Comparison of ENCODE assay signal across 20 mouse cellular contexts in the genomic region with DNA sequence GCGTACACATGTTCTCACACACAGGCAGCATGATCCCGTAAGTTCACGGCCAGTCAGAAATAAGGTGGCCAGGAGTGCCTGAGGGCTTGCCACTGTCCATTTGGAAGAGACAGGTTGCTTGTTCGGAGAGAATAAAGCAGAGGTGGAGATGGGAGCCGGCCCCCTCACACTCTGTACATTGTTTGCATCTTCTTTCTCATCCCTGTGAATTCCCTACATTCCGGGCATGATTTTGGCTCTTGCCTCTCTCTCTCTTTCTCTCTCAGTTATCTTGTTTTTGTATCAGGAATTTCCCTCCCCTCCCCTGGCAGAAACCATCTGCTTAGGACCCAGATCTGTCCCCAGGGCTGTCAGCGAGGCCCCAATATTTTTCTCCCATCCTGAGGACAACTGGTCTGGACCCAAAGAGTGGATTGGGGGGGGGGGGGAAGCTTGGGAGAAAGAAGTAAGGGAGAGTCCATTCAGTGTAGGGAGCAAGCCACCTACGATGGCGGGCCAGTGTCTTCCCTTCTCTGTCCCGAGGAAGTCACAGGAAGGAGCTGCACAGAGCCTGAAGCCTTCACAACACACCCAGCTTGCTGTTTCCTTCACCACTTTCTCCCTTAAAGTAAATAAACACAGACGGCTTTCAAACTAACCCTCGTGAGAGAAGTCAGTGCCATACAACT.
DNase-seq lines count a peak whose midpoint lies in the region; ATAC-seq and TF ChIP-seq lines count a peak whose summit lies in the region.
"Had no signal": no experiment of that assay in that cellular context is flagged by ENCODE, and none has a peak within 500 bp of the region (broad histone marks: within the 10 kb centered on the region; RNA-seq: fewer than 3 reads in every experiment).

No protein-coding gene starts in this region.

- DNase-seq in lung, postnatal 0 days (ENCODE audit: low spot score): no peak
- DNase-seq in ZHBTc4 (ENCODE audit: low read depth, low spot score): peak; percentile 21
- DNase-seq in layer of hippocampus, adult 2 months (ENCODE audit: low spot score in 2 of 2): no peak
- no peak for DNase-seq in thymus, postnatal 36 days
- DNase-seq: adrenal gland, postnatal 25 days; cerebellum, adult 11 months; cerebellum, postnatal 10 days; embryo, embryonic 11 days; gastrocnemius, postnatal 36 days; left cerebral cortex, postnatal 4 days; lung, adult 2 months; thymus, adult 18-20 months had no signal

- H3K27ac ChIP-seq in lung, embryonic 15.5 days: no peak overlapping the region
- H3K27ac ChIP-seq in lung, postnatal 0 days (ENCODE audit: low read length): no peak overlapping the region
- 0 out of 2 replicates have a peak overlapping the region, but pooled peaks have one; percentile 26 for H3K27ac ChIP-seq in embryonic facial prominence, embryonic 12.5 days
- H3K27ac ChIP-seq in stomach, embryonic 15.5 days: 0 out of 2 replicates have a peak overlapping the region, but pooled peaks have one; percentile 26
- no peak overlapping the region for H3K27ac ChIP-seq in layer of hippocampus, adult 2 months
- H3K27ac ChIP-seq: heart, embryonic 10.5 days; hindbrain, embryonic 12.5 days; kidney, postnatal 0 days; neural tube, embryonic 15.5 days had no signal

- whole genome bisulfite sequencing in lung, embryonic 15.5 days: 26% methylated on average over 12 of the region's 12 CpGs
- 31% methylated on average over 12 of the region's 12 CpGs for WGBS in lung, postnatal 0 days
- WGBS in embryonic facial prominence, embryonic 12.5 days: 28% methylated on average over 10 of the region's 12 CpGs
- WGBS in stomach, embryonic 15.5 days: 35% methylated on average over 12 of the region's 12 CpGs

- H3K4me3 ChIP-seq in lung, embryonic 15.5 days: no peak overlapping the region
- H3K4me3 ChIP-seq in lung, postnatal 0 days (ENCODE audit: low read depth, low read length): no peak overlapping the region
- no peak overlapping the region for H3K4me3 ChIP-seq in embryonic facial prominence, embryonic 12.5 days
- no peak overlapping the region for H3K4me3 ChIP-seq in stomach, embryonic 15.5 days (replicated peaks)
- no peak overlapping the region for H3K4me3 ChIP-seq in layer of hippocampus, adult 2 months
- H3K4me3 ChIP-seq: heart, embryonic 10.5 days; hindbrain, embryonic 12.5 days; neural tube, embryonic 15.5 days had no signal

- H3K4me1 ChIP-seq in lung, embryonic 15.5 days: 0 out of 2 replicates have a peak, but pooled peaks cover 13% of the 10 kb centered on the region
- H3K4me1 ChIP-seq in lung, postnatal 0 days (ENCODE audit: insufficient read depth, low read depth, low read length): no peaks in the 10 kb centered on the region
- peaks cover 37% of the 10 kb centered on the region for H3K4me1 ChIP-seq in embryonic facial prominence, embryonic 12.5 days
- peaks cover 15% of the 10 kb centered on the region; the same call in 1 of the 2 replicates for H3K4me1 ChIP-seq in stomach, embryonic 15.5 days

- ATAC-seq in lung, embryonic 15.5 days (ENCODE audit: borderline replicate concordance, extremely low read depth, low FRiP score, low TSS enrichment): no peak
- ATAC-seq in lung, postnatal 0 days: no peak
- no peak for ATAC-seq in embryonic facial prominence, embryonic 12.5 days (ENCODE audit: insufficient number of reproducible peaks, insufficient read depth, low FRiP score, low TSS enrichment)
- ATAC-seq in stomach, embryonic 15.5 days (ENCODE audit: insufficient read depth, low FRiP score, low read depth): no peak
- ATAC-seq: inflammation-experienced regulatory T-cells, adult 6 months had no signal

- H3K27me3 ChIP-seq in lung, embryonic 15.5 days: no peaks in the 10 kb centered on the region
- H3K27me3 ChIP-seq in lung, postnatal 0 days (replicated peaks; ENCODE audit: insufficient read depth, low read length): no peaks in the 10 kb centered on the region
- H3K27me3 ChIP-seq in embryonic facial prominence, embryonic 12.5 days: no peaks in the 10 kb centered on the region
- no peaks in the 10 kb centered on the region for H3K27me3 ChIP-seq in stomach, embryonic 15.5 days (replicated peaks)
- H3K27me3 ChIP-seq: hindbrain, embryonic 12.5 days had no signal

- no peak for TF ChIP-seq CTCF in lung, postnatal 0 days (IDR thresholded peaks at IDR 0.05)
- TF ChIP-seq CTCF in layer of hippocampus, adult 2 months (conservative IDR thresholded peaks at IDR 0.05): no peak

- H3K36me3 ChIP-seq in lung, embryonic 15.5 days: no peaks in the 10 kb centered on the region
- H3K36me3 ChIP-seq in lung, postnatal 0 days (ENCODE audit: insufficient read depth, low read length): no peaks in the 10 kb centered on the region
- no peaks in the 10 kb centered on the region for H3K36me3 ChIP-seq in embryonic facial prominence, embryonic 12.5 days
- H3K36me3 ChIP-seq in stomach, embryonic 15.5 days: no peaks in the 10 kb centered on the region
- H3K36me3 ChIP-seq: heart, embryonic 10.5 days; hindbrain, embryonic 12.5 days; neural tube, embryonic 15.5 days had no signal

- H3K9me3 ChIP-seq in lung, embryonic 15.5 days: no peaks in the 10 kb centered on the region
- no peaks in the 10 kb centered on the region for H3K9me3 ChIP-seq in lung, postnatal 0 days (ENCODE audit: low read length)
- no peaks in the 10 kb centered on the region for H3K9me3 ChIP-seq in embryonic facial prominence, embryonic 12.5 days
- H3K9me3 ChIP-seq in stomach, embryonic 15.5 days: no peaks in the 10 kb centered on the region
- H3K9me3 ChIP-seq: heart, embryonic 10.5 days; hindbrain, embryonic 12.5 days; neural tube, embryonic 15.5 days had no signal

- H3K9ac ChIP-seq in lung, embryonic 15.5 days: no peak overlapping the region
- H3K9ac ChIP-seq in lung, postnatal 0 days (replicated peaks; ENCODE audit: low read depth): no peak overlapping the region
- no peak overlapping the region for H3K9ac ChIP-seq in embryonic facial prominence, embryonic 12.5 days
- no peak overlapping the region for H3K9ac ChIP-seq in stomach, embryonic 15.5 days
- H3K9ac ChIP-seq: hindbrain, embryonic 12.5 days; neural tube, embryonic 15.5 days had no signal

- peak overlapping the region; percentile 11; the same call in 1 of the 2 replicates for H3K4me2 ChIP-seq in lung, embryonic 15.5 days
- no peak overlapping the region for H3K4me2 ChIP-seq in lung, postnatal 0 days (replicated peaks; ENCODE audit: low read depth, low read length)
- H3K4me2 ChIP-seq in embryonic facial prominence, embryonic 12.5 days (replicated peaks): no peak overlapping the region
- no peak overlapping the region for H3K4me2 ChIP-seq in stomach, embryonic 15.5 days
- H3K4me2 ChIP-seq: hindbrain, embryonic 12.5 days had no signal

- TF ChIP-seq EP300 in lung, postnatal 0 days (IDR thresholded peaks at IDR 0.05): no peak

Comparison
In these comparisons a context has a peak if more than half of its experiments do, and no peak if none do; other contexts are left out.
1. H3K27ac ChIP-seq: peak in embryonic facial prominence, embryonic 12.5 days (single experiment) and stomach, embryonic 15.5 days (single experiment); none in lung, embryonic 15.5 days (single experiment), lung, postnatal 0 days (single experiment) and layer of hippocampus, adult 2 months (single experiment).